Mouse (Mus musculus) heart, embryonic 12.5 days (tissue): ENCODE measurements around the gene Angptl3. TPM values are rescaled to one million over a fixed set of nuclear protein-coding genes. Genes with fewer than 3 reads are reported as not detected.

Experiments used
- ATAC-seq: fragments of 200-750 bp; cut with Nextera tagmentation; 2 replicates; pipeline ENCODE4 v1.8.0; 2017; ENCODE audit warnings: moderate TSS enrichment, moderate library complexity; ENCODE audit not compliant: insufficient number of reproducible peaks, low FRiP score
- H3K27ac ChIP-seq: fragments of 300-500 bp; sonication (generic); 2 replicates; pipeline ENCODE4 v1.5.1; 2016; ENCODE audit warnings: mild to moderate bottlenecking, moderate library complexity; ENCODE audit not compliant: poor library complexity, severe bottlenecking
- H3K27me3 ChIP-seq: fragments of 300-500 bp; sonication (generic); replicated peaks from 2 replicates; pipeline ENCODE4 v1.6.1; 2016; ENCODE audit warnings: mild to moderate bottlenecking, moderate library complexity
- H3K36me3 ChIP-seq: fragments of 300-500 bp; sonication (generic); 2 replicates; pipeline ENCODE4 v1.6.1; 2016; ENCODE audit warnings: mild to moderate bottlenecking, moderate library complexity
- H3K4me1 ChIP-seq: fragments of 300-500 bp; sonication (generic); replicated peaks from 2 replicates; pipeline ENCODE4 v1.6.1; 2016; ENCODE audit warnings: mild to moderate bottlenecking
- H3K4me2 ChIP-seq: fragments of 300-500 bp; sonication (generic); 2 replicates; pipeline ENCODE4 v1.6.1; 2016; ENCODE audit warnings: mild to moderate bottlenecking, moderate library complexity
- H3K4me3 ChIP-seq: fragments of 300-500 bp; sonication (generic); 2 replicates; pipeline ENCODE4 v1.5.1; 2016; ENCODE audit warnings: mild to moderate bottlenecking
- H3K9ac ChIP-seq: fragments of 300-500 bp; sonication (generic); 2 replicates; pipeline ENCODE4 v1.6.1; 2016; ENCODE audit warnings: mild to moderate bottlenecking, moderate library complexity
- H3K9me3 ChIP-seq: fragments of 300-500 bp; sonication (generic); replicated peaks from 2 replicates; pipeline ENCODE4 v1.6.1; 2016; ENCODE audit warnings: mild to moderate bottlenecking, moderate library complexity
- WGBS: fragments of 180-500 bp; shearing (Covaris S2); methylation state at CpG from one replicate; pipeline ENCODE4 v1.1.7; 2016; 5-methylcytosine and 5-hydroxymethylcytosine counted together
- polyA plus RNA-seq: library from polyadenylated mRNA; unstranded; fragments of >200 nt; fragmentation: Nextera tagmentation; extraction: Ambion mirVana; gene quantifications from 2 replicates; pipeline ENCODE4 v1.2.1, GENCODE M21; 2016

Angptl3 gene
- polyA plus RNA-seq = 0.85 and 1.1 TPM in 2 replicates

- H3K4me2 ChIP-seq = no peak within 1 kb of the TSS
- no peaks in the 10 kb centered on the region for H3K9me3 ChIP-seq
- no peak within 1 kb of the TSS for H3K27ac ChIP-seq
- 91% methylated on average over 2 of the region's 2 CpGs for WGBS
- H3K4me3 ChIP-seq = no peak within 1 kb of the TSS
- no peak for ATAC-seq
- no peaks in the 10 kb centered on the region for H3K36me3 ChIP-seq
- no peak within 1 kb of the TSS for H3K9ac ChIP-seq
- no peaks in the 10 kb centered on the region for H3K27me3 ChIP-seq
- peaks cover 5% of the 10 kb centered on the region; the same call in 1 of the 2 replicates for H3K4me1 ChIP-seq
Observed at GRCm38 (mm10) chr4:99030686-99031085, at the start of gene Angptl3. Gene Angptl3 (plus strand): TSS chr4:99030954.

- H3K9ac ChIP-seq = no peak overlapping the region
- peaks cover 46% of the 10 kb centered on the region for H3K36me3 ChIP-seq
- no peak overlapping the region for H3K4me3 ChIP-seq
- no peak for ATAC-seq
- H3K27me3 ChIP-seq = no peaks in the 10 kb centered on the region
- WGBS = 89% methylated on average over 8 of the region's 8 CpGs
- no peak overlapping the region for H3K27ac ChIP-seq
- H3K4me1 ChIP-seq = no peaks in the 10 kb centered on the region
- no peak overlapping the region for H3K4me2 ChIP-seq
- H3K9me3 ChIP-seq = no peaks in the 10 kb centered on the region
Observed at GRCm38 (mm10) chr4:98984701-98985100, 46.1 kb upstream of the Angptl3 start.

GRCm38 (mm10) chr4:98993491-98993890 lies 37.3 kb upstream of the Angptl3 start:
- ATAC-seq = no peak

GRCm38 (mm10) chr4:99005574-99005973 lies 25.2 kb upstream of the Angptl3 start:
- no peak overlapping the region for H3K27ac ChIP-seq
- peaks cover 33% of the 10 kb centered on the region for H3K36me3 ChIP-seq
- H3K9me3 ChIP-seq = no peaks in the 10 kb centered on the region
- no peaks in the 10 kb centered on the region for H3K27me3 ChIP-seq
- 93% methylated on average over 2 of the region's 2 CpGs for WGBS
- no peak for ATAC-seq
- H3K4me1 ChIP-seq = no peaks in the 10 kb centered on the region
- no peak overlapping the region for H3K4me3 ChIP-seq
- H3K4me2 ChIP-seq = no peak overlapping the region
- H3K9ac ChIP-seq = no peak overlapping the region

More at GRCm38 (mm10) chr4:98993491-98993890, 37.3 kb upstream of the Angptl3 start:
- Histone ChIP-seq H3K4me1 (no peaks in the 10 kb centered on the region), H3K4me2 (no peak overlapping the region), H3K27ac (no peak overlapping the region), H3K9me3 (no peaks in the 10 kb centered on the region), H3K36me3 (peaks cover 24% of the 10 kb centered on the region), H3K4me3 (no peak overlapping the region), H3K27me3 (no peaks in the 10 kb centered on the region), H3K9ac (no peak overlapping the region)
- 93% methylated on average over 4 of the region's 4 CpGs for WGBS

GRCm38 (mm10) chr4:99006319-99006718 lies 24.4 kb upstream of the Angptl3 start:
- Histone ChIP-seq H3K9ac (no peak overlapping the region), H3K9me3 (no peaks in the 10 kb centered on the region), H3K4me1 (no peaks in the 10 kb centered on the region), H3K4me3 (no peak overlapping the region), H3K4me2 (no peak overlapping the region), H3K36me3 (peaks cover 37% of the 10 kb centered on the region), H3K27ac (no peak overlapping the region), H3K27me3 (no peaks in the 10 kb centered on the region)
- no peak for ATAC-seq
- whole genome bisulfite sequencing = 77% methylated on average over 2 of the region's 2 CpGs

GRCm38 (mm10) chr4:99011039-99011438 lies 19.7 kb upstream of the Angptl3 start:
- no peak overlapping the region for H3K27ac ChIP-seq
- no peak for ATAC-seq
- H3K9ac ChIP-seq = no peak overlapping the region
- H3K4me2 ChIP-seq = no peak overlapping the region
- WGBS = 86% methylated on average over 4 of the region's 4 CpGs
- no peaks in the 10 kb centered on the region for H3K4me1 ChIP-seq
- no peak overlapping the region for H3K4me3 ChIP-seq
- H3K27me3 ChIP-seq = no peaks in the 10 kb centered on the region
- H3K36me3 ChIP-seq = peaks cover 49% of the 10 kb centered on the region
- no peaks in the 10 kb centered on the region for H3K9me3 ChIP-seq

GRCm38 (mm10) chr4:99022221-99022620 lies 8.5 kb upstream of the Angptl3 start:
- Histone ChIP-seq H3K27ac (no peak overlapping the region), H3K4me3 (no peak overlapping the region), H3K9me3 (no peaks in the 10 kb centered on the region), H3K4me2 (no peak overlapping the region), H3K36me3 (peaks cover 10% of the 10 kb centered on the region), H3K27me3 (no peaks in the 10 kb centered on the region), H3K4me1 (no peaks in the 10 kb centered on the region), H3K9ac (no peak overlapping the region)
- ATAC-seq = no peak
- 90% methylated on average over 8 of the region's 8 CpGs for WGBS

- 84% methylated on average over 5 of the region's 5 CpGs for WGBS
- Histone ChIP-seq H3K9ac (no peak overlapping the region), H3K36me3 (no peaks in the 10 kb centered on the region), H3K4me3 (no peak overlapping the region), H3K9me3 (no peaks in the 10 kb centered on the region), H3K27ac (no peak overlapping the region), H3K27me3 (no peaks in the 10 kb centered on the region), H3K4me2 (no peak overlapping the region), H3K4me1 (peaks cover 5% of the 10 kb centered on the region; the same call in 1 of the 2 replicates)
- ATAC-seq = no peak
Observed at GRCm38 (mm10) chr4:99028377-99028776, 2.4 kb upstream of the Angptl3 start.

GRCm38 (mm10) chr4:99032921-99033320 lies 2.2 kb downstream of the Angptl3 start:
- Histone ChIP-seq H3K9me3 (no peaks in the 10 kb centered on the region), H3K4me1 (peaks cover 5% of the 10 kb centered on the region; the same call in 1 of the 2 replicates), H3K9ac (no peak overlapping the region), H3K4me2 (no peak overlapping the region), H3K27ac (no peak overlapping the region), H3K27me3 (no peaks in the 10 kb centered on the region), H3K36me3 (no peaks in the 10 kb centered on the region), H3K4me3 (no peak overlapping the region)
- 77% methylated on average over 4 of the region's 4 CpGs for WGBS
- ATAC-seq = no peak

GRCm38 (mm10) chr4:99044854-99045253 lies 14.1 kb downstream of the Angptl3 start:
- H3K4me1 ChIP-seq = peaks cover 9% of the 10 kb centered on the region
- no peak for ATAC-seq
- H3K9me3 ChIP-seq = no peaks in the 10 kb centered on the region
- H3K36me3 ChIP-seq = peaks cover 24% of the 10 kb centered on the region
- WGBS = 37% methylated on average over 3 of the region's 3 CpGs
- H3K4me2 ChIP-seq = no peak overlapping the region
- H3K27me3 ChIP-seq = no peaks in the 10 kb centered on the region
- no peak overlapping the region for H3K4me3 ChIP-seq
- H3K27ac ChIP-seq = no peak overlapping the region
- no peak overlapping the region for H3K9ac ChIP-seq

- 78% methylated on average over 3 of the region's 3 CpGs for WGBS
- H3K4me3 ChIP-seq = no peak overlapping the region
- no peak overlapping the region for H3K4me2 ChIP-seq
- ATAC-seq = no peak
- H3K9me3 ChIP-seq = no peaks in the 10 kb centered on the region
- H3K4me1 ChIP-seq = peaks cover 9% of the 10 kb centered on the region
- no peak overlapping the region for H3K9ac ChIP-seq
- peaks cover 25% of the 10 kb centered on the region for H3K36me3 ChIP-seq
- no peak overlapping the region for H3K27ac ChIP-seq
- no peaks in the 10 kb centered on the region for H3K27me3 ChIP-seq
Observed at GRCm38 (mm10) chr4:99046471-99046870, 15.7 kb downstream of the Angptl3 start.

GRCm38 (mm10) chr4:99048581-99048980 lies 17.8 kb downstream of the Angptl3 start:
- H3K36me3 ChIP-seq = peaks cover 24% of the 10 kb centered on the region
- 80% methylated on average over 2 of the region's 2 CpGs for WGBS

More at GRCm38 (mm10) chr4:99048581-99048980, 17.8 kb downstream of the Angptl3 start:
- H3K27ac ChIP-seq = no peak overlapping the region
- H3K4me3 ChIP-seq = no peak overlapping the region
- H3K9ac ChIP-seq = no peak overlapping the region
- no peaks in the 10 kb centered on the region for H3K27me3 ChIP-seq
- ATAC-seq = no peak
- no peaks in the 10 kb centered on the region for H3K9me3 ChIP-seq
- H3K4me1 ChIP-seq = peaks cover 9% of the 10 kb centered on the region
- H3K4me2 ChIP-seq = no peak overlapping the region
